Mouse (Mus musculus): ENCODE data around the gene Foxb2.

DNA sequence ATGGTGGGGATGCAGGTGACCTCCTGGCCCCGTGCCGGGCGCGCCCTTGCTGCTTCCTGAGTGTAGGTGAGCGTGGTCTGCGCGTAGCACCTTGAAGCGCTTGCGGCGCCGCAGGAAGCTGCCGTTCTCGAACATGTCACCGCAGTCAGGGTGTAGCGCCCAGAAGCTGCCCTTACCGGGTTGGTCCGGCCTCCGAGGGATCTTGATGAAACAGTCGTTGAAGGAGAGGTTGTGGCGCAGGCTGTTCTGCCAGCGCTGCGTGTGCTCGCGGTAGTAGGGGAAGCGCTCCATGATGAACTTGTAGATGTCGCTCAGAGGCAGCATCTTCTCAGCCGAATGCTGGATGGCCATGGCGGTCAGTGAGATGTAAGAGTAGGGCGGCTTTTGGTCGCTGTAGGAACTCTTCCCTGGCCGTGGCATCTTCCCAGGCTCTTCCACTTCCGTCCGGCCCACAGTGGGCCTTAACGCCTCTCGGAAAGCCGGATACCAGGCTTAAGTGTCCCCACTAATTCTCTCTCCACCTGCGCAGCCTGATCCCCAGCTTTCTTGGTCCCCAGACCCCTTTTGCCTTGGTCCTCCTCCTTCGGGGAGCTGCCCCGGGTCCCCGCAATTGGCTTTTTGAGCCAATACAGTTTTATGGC, at the start of gene Foxb2:
- TF ChIP-seq CTCF (conservative IDR thresholded peaks at IDR 0.05; ENCODE audit: low read length) (no peak), POU5F1 (IDR thresholded peaks at IDR 0.05; ENCODE audit: borderline replicate concordance, low read length) (no peak)
